Mouse (Mus musculus): ENCODE measurements at regions not wholly inside any gene's neighbourhood (a gene's known extent, or its start where the extent isn't known, plus 50 kb on each side); places are given as distances from the start of the nearest gene placed in this dataset.

DNA sequence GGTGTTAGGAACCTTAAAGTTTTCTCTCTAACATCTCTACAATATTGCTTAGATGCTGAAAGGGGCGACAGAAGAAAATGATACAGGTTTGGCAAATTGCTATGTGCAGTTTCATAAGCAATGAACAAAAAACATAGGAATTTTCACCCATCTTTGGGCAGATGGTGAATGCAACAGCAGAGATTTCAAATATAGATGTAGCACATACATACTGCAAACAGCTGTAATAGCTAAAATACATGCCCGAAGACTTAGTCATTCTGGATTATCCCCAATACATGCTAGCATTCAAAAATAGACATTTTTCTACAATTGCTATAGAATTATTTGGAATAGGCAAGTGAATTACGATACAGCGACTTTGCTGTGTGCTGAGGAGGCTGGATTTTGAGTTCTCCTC, 544.1 kb downstream of the D3Ertd751e start:
- no peak overlapping the region for H3K27ac ChIP-seq (ENCODE audit: low read depth, low read length)
- 93% methylated on average over 4 of the region's 4 CpGs for WGBS

DNA sequence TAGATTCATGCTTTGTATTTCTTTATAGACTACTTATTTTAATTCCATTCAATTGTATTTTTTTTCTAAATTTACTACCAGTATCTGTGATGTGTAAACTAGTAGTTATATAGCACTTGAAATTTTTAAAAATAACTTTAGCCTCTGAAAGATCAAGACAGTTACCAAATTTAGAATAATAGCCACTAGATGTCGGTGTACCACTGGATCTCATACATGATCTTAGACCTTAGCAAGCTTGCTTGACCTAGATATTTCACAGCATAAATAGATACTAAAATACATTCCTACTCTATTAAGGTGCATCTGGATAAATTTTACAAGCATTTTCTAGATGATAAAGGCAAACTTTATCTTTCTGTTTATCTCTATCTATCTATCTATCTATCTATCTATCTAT, 570.0 kb downstream of the D3Ertd751e start:
- DNase-seq (ENCODE audit: low spot score) (no peak), ATAC-seq (ENCODE audit: insufficient read depth, low FRiP score, low TSS enrichment) (no peak)
- Histone ChIP-seq H3K9ac (ENCODE audit: low read length) (no peak overlapping the region), H3K36me3 (ENCODE audit: control insufficient read depth, insufficient read depth, low read length) (no peaks in the 10 kb centered on the region), H3K9me3 (ENCODE audit: control insufficient read depth, low read length) (no peaks in the 10 kb centered on the region), H3K27ac (ENCODE audit: low read depth, low read length) (no peak overlapping the region), H3K4me3 (ENCODE audit: low read depth, low read length) (no peak overlapping the region), H3K4me2 (ENCODE audit: low read depth) (no peak overlapping the region), H3K4me1 (ENCODE audit: control insufficient read depth, insufficient read depth, low read length) (no peaks in the 10 kb centered on the region), H3K27me3 (ENCODE audit: control insufficient read depth, insufficient read depth, low read length) (no peaks in the 10 kb centered on the region)
- 94% methylated on average over 1 of the region's 1 CpGs for WGBS

More for the DNA sequence above, 544.1 kb downstream of the D3Ertd751e start:
- Histone ChIP-seq H3K4me1 (ENCODE audit: control insufficient read depth, insufficient read depth, low read length) (no peaks in the 10 kb centered on the region), H3K4me2 (ENCODE audit: low read depth) (no peak overlapping the region), H3K9ac (ENCODE audit: low read length) (no peak overlapping the region), H3K9me3 (ENCODE audit: control insufficient read depth, low read length) (no peaks in the 10 kb centered on the region), H3K4me3 (ENCODE audit: low read depth, low read length) (no peak overlapping the region), H3K27me3 (ENCODE audit: control insufficient read depth, insufficient read depth, low read length) (no peaks in the 10 kb centered on the region), H3K36me3 (ENCODE audit: control insufficient read depth, insufficient read depth, low read length) (no peaks in the 10 kb centered on the region)
- no peak for DNase-seq (ENCODE audit: low spot score)
- ATAC-seq (ENCODE audit: insufficient read depth, low FRiP score, low TSS enrichment): no peak

DNA sequence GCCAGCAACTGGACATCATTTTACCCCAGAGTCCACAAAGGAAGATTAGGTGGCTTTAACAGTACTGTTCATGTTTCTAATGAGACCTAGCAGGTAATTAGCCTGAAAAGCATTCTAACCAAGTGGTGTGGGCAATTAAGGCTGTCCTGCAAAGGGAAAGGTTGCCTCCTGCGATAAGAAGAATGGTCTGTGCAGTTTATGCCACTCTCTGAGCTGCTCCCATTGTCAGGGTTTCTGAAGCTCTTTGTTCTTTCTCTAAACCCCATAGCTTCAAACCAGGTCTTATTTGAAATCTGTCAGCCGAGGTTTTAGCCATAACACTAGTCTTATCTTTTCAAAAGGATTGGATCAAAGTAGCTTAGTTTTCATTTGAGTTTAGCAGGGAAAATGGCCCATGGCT, 585.3 kb downstream of the D3Ertd751e start:
- H3K4me3 ChIP-seq (ENCODE audit: low read depth, low read length): no peak overlapping the region
- H3K4me2 ChIP-seq (ENCODE audit: low read depth): no peak overlapping the region
- H3K27ac ChIP-seq (ENCODE audit: low read depth, low read length): no peak overlapping the region
- DNase-seq (ENCODE audit: low spot score): no peak
- H3K36me3 ChIP-seq (ENCODE audit: control insufficient read depth, insufficient read depth, low read length): no peaks in the 10 kb centered on the region
- no peaks in the 10 kb centered on the region for H3K9me3 ChIP-seq (ENCODE audit: control insufficient read depth, low read length)
- no peaks in the 10 kb centered on the region for H3K27me3 ChIP-seq (ENCODE audit: control insufficient read depth, insufficient read depth, low read length)
- 48% methylated on average over 2 of the region's 2 CpGs for WGBS
- ATAC-seq (ENCODE audit: insufficient read depth, low FRiP score, low TSS enrichment): no peak
- H3K4me1 ChIP-seq (ENCODE audit: control insufficient read depth, insufficient read depth, low read length): no peaks in the 10 kb centered on the region
- H3K9ac ChIP-seq (ENCODE audit: low read length): no peak overlapping the region

DNA sequence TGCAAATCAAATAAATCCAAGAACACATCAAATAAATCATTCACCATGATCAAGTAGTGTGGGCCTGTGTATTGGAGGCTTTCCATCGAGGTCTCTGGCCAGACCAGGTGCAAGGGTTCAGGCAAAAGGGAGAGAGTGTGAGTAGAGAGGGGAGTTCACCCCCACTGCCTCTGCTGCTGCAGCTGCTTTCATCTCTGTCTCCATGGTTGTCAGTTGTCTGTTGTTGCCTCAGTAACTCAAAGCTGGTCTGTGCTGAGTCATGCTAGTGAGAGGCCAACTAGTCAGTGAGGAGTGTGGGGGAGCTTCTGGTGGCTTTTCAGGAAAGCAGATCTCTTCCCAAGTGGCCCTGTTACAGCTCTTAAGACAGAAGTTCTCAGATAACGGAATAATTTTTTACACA, 600.4 kb downstream of the D3Ertd751e start:
- no peak overlapping the region for H3K4me3 ChIP-seq (ENCODE audit: low read depth, low read length)
- H3K36me3 ChIP-seq (ENCODE audit: control insufficient read depth, insufficient read depth, low read length): no peaks in the 10 kb centered on the region
- no peak overlapping the region for H3K27ac ChIP-seq (ENCODE audit: low read depth, low read length)
- DNase-seq (ENCODE audit: low spot score) (no peak), ATAC-seq (ENCODE audit: insufficient read depth, low FRiP score, low TSS enrichment) (no peak)
- H3K9me3 ChIP-seq (ENCODE audit: control insufficient read depth, low read length): no peaks in the 10 kb centered on the region
- WGBS: 76% methylated on average over 2 of the region's 2 CpGs
- no peak overlapping the region for H3K9ac ChIP-seq (ENCODE audit: low read length)
- no peak overlapping the region for H3K4me2 ChIP-seq (ENCODE audit: low read depth)
- H3K27me3 ChIP-seq (ENCODE audit: control insufficient read depth, insufficient read depth, low read length): no peaks in the 10 kb centered on the region
- no peaks in the 10 kb centered on the region for H3K4me1 ChIP-seq (ENCODE audit: control insufficient read depth, insufficient read depth, low read length)

DNA sequence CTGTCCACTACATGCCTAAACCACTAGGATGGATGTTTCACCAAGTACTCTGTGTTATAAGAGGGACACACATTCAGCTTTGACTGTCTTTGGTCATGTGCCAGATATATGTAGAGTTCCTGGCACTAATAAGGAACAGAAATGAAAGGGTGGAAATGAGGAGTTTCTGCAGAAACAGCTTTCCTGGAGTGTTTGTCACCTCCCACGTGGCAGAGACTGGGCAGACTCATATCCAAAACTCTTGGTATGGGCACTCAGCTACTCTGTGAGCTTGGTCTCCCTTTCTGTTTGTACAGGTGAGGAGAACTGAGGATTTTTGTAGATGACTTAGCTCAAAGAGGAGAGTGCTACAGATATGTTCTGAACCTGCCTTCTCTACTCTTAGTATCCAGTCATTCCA, 634.4 kb downstream of the D3Ertd751e start:
- no peaks in the 10 kb centered on the region for H3K27me3 ChIP-seq (ENCODE audit: control insufficient read depth, insufficient read depth, low read length)
- ATAC-seq (ENCODE audit: insufficient read depth, low FRiP score, low TSS enrichment): no peak
- 38% methylated on average over 1 of the region's 1 CpGs for WGBS

DNA sequence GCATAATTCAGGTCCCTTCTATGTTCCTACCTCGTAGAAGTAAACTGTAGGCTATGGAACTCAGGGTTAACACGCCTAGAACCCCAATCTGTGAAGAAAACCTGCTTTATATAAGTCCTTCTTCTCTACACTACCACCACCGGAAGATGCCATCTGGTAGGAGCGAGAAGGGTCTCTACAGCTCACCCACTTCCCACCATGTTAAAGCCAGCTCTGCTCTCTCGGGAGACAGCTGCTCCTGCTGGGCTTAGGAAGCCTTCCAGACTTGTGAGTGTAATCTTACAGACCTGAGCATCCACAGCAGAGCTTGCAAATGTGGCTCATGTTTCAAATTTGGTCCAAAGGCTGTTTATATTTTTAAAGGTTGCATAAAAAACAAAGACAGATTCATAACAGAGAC, 639.7 kb downstream of the D3Ertd751e start:
- H3K27me3 ChIP-seq (ENCODE audit: control insufficient read depth, insufficient read depth, low read length): no peaks in the 10 kb centered on the region
- H3K4me3 ChIP-seq (ENCODE audit: low read depth, low read length): no peak overlapping the region
- no peak for ATAC-seq (ENCODE audit: insufficient read depth, low FRiP score, low TSS enrichment)
- no peak overlapping the region for H3K4me2 ChIP-seq (ENCODE audit: low read depth)
- H3K9ac ChIP-seq (ENCODE audit: low read length): no peak overlapping the region
- H3K4me1 ChIP-seq (ENCODE audit: control insufficient read depth, insufficient read depth, low read length): no peaks in the 10 kb centered on the region
- no peak overlapping the region for H3K27ac ChIP-seq (ENCODE audit: low read depth, low read length)
- DNase-seq (ENCODE audit: low spot score): no peak
- WGBS: 80% methylated on average over 5 of the region's 5 CpGs
- H3K9me3 ChIP-seq (ENCODE audit: control insufficient read depth, low read length): no peaks in the 10 kb centered on the region
- H3K36me3 ChIP-seq (ENCODE audit: control insufficient read depth, insufficient read depth, low read length): no peaks in the 10 kb centered on the region

More for the DNA sequence above, 634.4 kb downstream of the D3Ertd751e start:
- H3K27ac ChIP-seq (ENCODE audit: low read depth, low read length): no peak overlapping the region
- H3K9me3 ChIP-seq (ENCODE audit: control insufficient read depth, low read length): no peaks in the 10 kb centered on the region
- H3K9ac ChIP-seq (ENCODE audit: low read length): no peak overlapping the region
- H3K4me2 ChIP-seq (ENCODE audit: low read depth): no peak overlapping the region
- no peaks in the 10 kb centered on the region for H3K36me3 ChIP-seq (ENCODE audit: control insufficient read depth, insufficient read depth, low read length)
- no peak for DNase-seq (ENCODE audit: low spot score)
- no peak overlapping the region for H3K4me3 ChIP-seq (ENCODE audit: low read depth, low read length)
- H3K4me1 ChIP-seq (ENCODE audit: control insufficient read depth, insufficient read depth, low read length): no peaks in the 10 kb centered on the region

DNA sequence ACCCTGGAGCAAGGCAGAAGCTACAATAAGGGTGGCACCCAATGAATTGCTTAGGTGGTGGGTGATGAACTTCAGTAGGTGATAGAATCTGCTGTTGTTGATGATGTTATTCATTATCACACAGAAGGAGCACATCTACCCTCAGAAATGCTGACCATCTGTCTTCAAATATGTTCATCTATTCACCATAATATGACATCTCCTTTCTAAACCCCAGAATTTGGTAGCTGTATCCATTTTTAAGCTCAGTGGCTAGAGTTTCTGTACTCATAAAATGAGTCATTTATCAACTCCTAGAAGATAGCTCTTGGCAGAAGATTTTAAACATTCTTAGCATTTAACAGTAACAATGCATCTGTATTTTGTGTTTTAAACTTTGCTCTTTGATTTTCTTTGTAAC, 660.3 kb downstream of the D3Ertd751e start:
- H3K4me3 ChIP-seq (ENCODE audit: low read depth, low read length): no peak overlapping the region
- no peaks in the 10 kb centered on the region for H3K9me3 ChIP-seq (ENCODE audit: control insufficient read depth, low read length)
- H3K4me2 ChIP-seq (ENCODE audit: low read depth): no peak overlapping the region
- DNase-seq (ENCODE audit: low spot score) (no peak), ATAC-seq (ENCODE audit: insufficient read depth, low FRiP score, low TSS enrichment) (no peak)
- no peak overlapping the region for H3K9ac ChIP-seq (ENCODE audit: low read length)
- no peaks in the 10 kb centered on the region for H3K27me3 ChIP-seq (ENCODE audit: control insufficient read depth, insufficient read depth, low read length)
- H3K4me1 ChIP-seq (ENCODE audit: control insufficient read depth, insufficient read depth, low read length): no peaks in the 10 kb centered on the region
- no peaks in the 10 kb centered on the region for H3K36me3 ChIP-seq (ENCODE audit: control insufficient read depth, insufficient read depth, low read length)
- no peak overlapping the region for H3K27ac ChIP-seq (ENCODE audit: low read depth, low read length)

DNA sequence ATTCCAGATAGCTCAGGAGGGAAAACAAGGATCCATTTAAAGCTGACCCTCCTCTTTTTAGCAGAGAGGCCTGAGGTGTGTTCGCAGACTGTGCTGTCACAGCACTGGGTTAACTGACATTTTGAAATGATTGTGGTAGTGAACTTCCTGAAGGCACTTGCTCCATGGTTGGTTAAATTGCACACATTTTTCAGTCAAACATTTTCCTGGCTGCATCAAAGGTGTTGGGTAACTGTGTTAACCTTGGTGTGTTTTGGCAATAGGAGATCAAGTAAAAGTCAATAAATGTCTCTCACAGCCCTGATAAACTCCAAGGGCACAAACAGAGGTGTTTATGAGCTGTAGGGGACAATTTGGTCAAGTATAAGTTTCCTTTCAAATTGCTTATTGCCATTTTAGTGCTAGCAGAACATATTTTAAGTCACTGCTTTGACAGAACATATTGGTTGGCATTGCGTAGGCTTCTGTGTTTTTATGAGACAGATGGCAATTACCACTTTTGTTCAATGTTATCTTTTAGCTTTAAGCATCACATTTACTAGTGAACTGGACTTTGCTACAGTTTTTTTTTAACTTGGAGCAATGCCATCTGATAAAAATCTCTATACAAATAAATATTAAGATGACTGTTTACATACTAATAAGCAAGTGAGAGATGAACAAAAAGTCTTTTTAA, 666.7 kb downstream of the D3Ertd751e start:
- DNase-seq (ENCODE audit: low spot score) (no peak), ATAC-seq (ENCODE audit: insufficient read depth, low FRiP score, low TSS enrichment) (no peak)
- H3K9me3 ChIP-seq (ENCODE audit: control insufficient read depth, low read length): no peaks in the 10 kb centered on the region
- H3K27me3 ChIP-seq (ENCODE audit: control insufficient read depth, insufficient read depth, low read length): no peaks in the 10 kb centered on the region
- no peak overlapping the region for H3K4me2 ChIP-seq (ENCODE audit: low read depth)
- 80% methylated on average over 2 of the region's 2 CpGs for WGBS
- H3K4me1 ChIP-seq (ENCODE audit: control insufficient read depth, insufficient read depth, low read length): no peaks in the 10 kb centered on the region
- H3K9ac ChIP-seq (ENCODE audit: low read length): no peak overlapping the region
- no peaks in the 10 kb centered on the region for H3K36me3 ChIP-seq (ENCODE audit: control insufficient read depth, insufficient read depth, low read length)
- H3K4me3 ChIP-seq (ENCODE audit: low read depth, low read length): no peak overlapping the region
- H3K27ac ChIP-seq (ENCODE audit: low read depth, low read length): no peak overlapping the region

DNA sequence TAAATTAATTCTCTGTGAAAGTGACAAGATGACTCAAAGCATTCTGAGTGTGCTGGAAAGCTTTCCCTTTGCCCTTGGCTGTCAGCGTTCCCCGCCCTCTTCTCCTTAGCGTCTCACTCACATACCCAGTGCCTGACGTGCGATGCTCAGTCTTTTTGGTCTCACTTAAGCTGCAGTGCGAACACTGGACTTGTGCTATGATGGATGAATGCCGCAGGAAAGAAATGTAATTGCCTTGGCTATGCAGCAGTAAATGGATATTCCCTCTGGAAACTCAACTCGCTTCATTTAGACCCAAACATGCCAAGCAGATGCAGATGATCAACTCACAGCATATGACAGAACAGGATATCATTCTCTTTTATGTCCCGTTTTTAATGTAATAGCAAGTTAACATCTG, 685.0 kb downstream of the D3Ertd751e start:
- no peaks in the 10 kb centered on the region for H3K9me3 ChIP-seq (ENCODE audit: control insufficient read depth, low read length)
- peak; percentile 11 for DNase-seq (ENCODE audit: low spot score)
- H3K4me3 ChIP-seq (ENCODE audit: low read depth, low read length): no peak overlapping the region
- no peak for ATAC-seq (ENCODE audit: insufficient read depth, low FRiP score, low TSS enrichment)
- 77% methylated on average over 9 of the region's 9 CpGs for WGBS
- no peak overlapping the region for H3K27ac ChIP-seq (ENCODE audit: low read depth, low read length)
- H3K4me1 ChIP-seq (ENCODE audit: control insufficient read depth, insufficient read depth, low read length): no peaks in the 10 kb centered on the region
- no peak overlapping the region for H3K4me2 ChIP-seq (ENCODE audit: low read depth)
- H3K9ac ChIP-seq (ENCODE audit: low read length): no peak overlapping the region
- no peaks in the 10 kb centered on the region for H3K36me3 ChIP-seq (ENCODE audit: control insufficient read depth, insufficient read depth, low read length)
- no peaks in the 10 kb centered on the region for H3K27me3 ChIP-seq (ENCODE audit: control insufficient read depth, insufficient read depth, low read length)
